Mouse (Mus musculus) left cerebral cortex, postnatal 14 days (tissue): ENCODE results near the gene Zbtb8os. TPM values are rescaled to one million over a fixed set of nuclear protein-coding genes. Genes with fewer than 3 reads are reported as not detected.
"Not testable (repeated sequence)": the region's sequence is repeated elsewhere in the genome, so short reads cannot be mapped to it uniquely, and the experiment has no call there.

Experiments
- DNase-seq, 2 experiments: peaks; one replicate each; pipeline ENCODE4 v3.0.0; 2021 to 2022; ENCODE audit warnings: low spot score in 2 of 2, mixed read lengths in 1 of 2
- intact Hi-C: fragments of 180-260 bp; cut with DNase I; formaldehyde crosslinking; loops from one replicate; pipeline ENCODE4 v1.15.1; 2025
- total RNA-seq, 2 experiments: library from RNA; stranded (reverse); gene quantifications; 2 replicates each; pipeline ENCODE4 v1.2.3; 2021

Gene Zbtb8os
- total RNA-seq, 2 experiments from 2014 or later = 22.4 to 23.5 TPM

GRCm38 (mm10) chr4:129323491-129323890 is 12.0 kb upstream of the Zbtb8os start:
- intact Hi-C loops = no loop called here
- DNase-seq = no peak

GRCm38 (mm10) chr4:129324756-129325155 is 10.7 kb upstream of the Zbtb8os start:
- intact Hi-C loops = no loop called here
- DNase-seq = no peak

- DNase-seq = no peak
- intact Hi-C loops = no loop called here
Measured at GRCm38 (mm10) chr4:129326191-129326590, 9.3 kb upstream of the Zbtb8os start.

GRCm38 (mm10) chr4:129332846-129333245 is 2.6 kb upstream of the Zbtb8os start:
- intact Hi-C loops = no loop called here
- no peak for DNase-seq

- intact Hi-C loops = loop anchor here (5.0 kb wide), 1 partner anchor 128 kb away; the partner anchor contains the start of gene Bsdc1
- DNase-seq = no peak
Measured at GRCm38 (mm10) chr4:129334677-129335215, 749 bp upstream of the Zbtb8os start.

- peak in 1 of 2 experiments; percentile 17 for DNase-seq
- intact Hi-C loops = loop anchor here (5.0 kb wide), 1 partner anchor 126 kb away; the partner anchor contains the start of gene Bsdc1
Measured at GRCm38 (mm10) chr4:129336291-129336690, 796 bp downstream of the Zbtb8os start.

- intact Hi-C loops = loop anchor here (5.0 kb wide), 1 partner anchor 123 kb away; the partner anchor contains the start of gene Bsdc1
Measured at GRCm38 (mm10) chr4:129339743-129340142, 4.2 kb downstream of the Zbtb8os start.

GRCm38 (mm10) chr4:129341888-129342287 is 6.4 kb downstream of the Zbtb8os start:
- intact Hi-C loops = no loop called here
- DNase-seq = no peak

More at GRCm38 (mm10) chr4:129339743-129340142, 4.2 kb downstream of the Zbtb8os start:
- DNase-seq = no peak

- intact Hi-C loops = no loop called here
- DNase-seq = no peak
Measured at GRCm38 (mm10) chr4:129342705-129343104, 7.2 kb downstream of the Zbtb8os start.

- DNase-seq = peak; percentile 62 to 80
- intact Hi-C loops = no loop called here
Measured at GRCm38 (mm10) chr4:129346481-129347154, 11.1 kb downstream of the Zbtb8os start.

- peak; percentile 54 to 78 for DNase-seq
- intact Hi-C loops = loop anchor here (2.0 kb wide), 1 partner anchor 106 kb away; no protein-coding TSS in a partner anchor
Measured at GRCm38 (mm10) chr4:129350644-129351043, 15.1 kb downstream of the Zbtb8os start.

GRCm38 (mm10) chr4:129351111-129351510 is 15.6 kb downstream of the Zbtb8os start:
- DNase-seq = peak; percentile 46 to 70
- intact Hi-C loops = loop anchor here (2.0 kb wide), 1 partner anchor 106 kb away; no protein-coding TSS in a partner anchor

GRCm38 (mm10) chr4:129353176-129353575 is 17.7 kb downstream of the Zbtb8os start:
- DNase-seq = no peak
- intact Hi-C loops = no loop called here

- intact Hi-C loops = no loop called here
- DNase-seq = peak in 1 of 2 experiments; percentile 30
Measured at GRCm38 (mm10) chr4:129354236-129354635, 18.7 kb downstream of the Zbtb8os start.

GRCm38 (mm10) chr4:129357613-129358163 is 22.2 kb downstream of the Zbtb8os start:
- no peak for DNase-seq
- intact Hi-C loops = no loop called here

- DNase-seq = not testable (repeated sequence)
Measured at GRCm38 (mm10) chr4:129362238-129362637, 26.7 kb downstream of the Zbtb8os start.

GRCm38 (mm10) chr4:129362771-129363170 is 27.3 kb downstream of the Zbtb8os start:
- no peak for DNase-seq
- intact Hi-C loops = no loop called here

More at GRCm38 (mm10) chr4:129362238-129362637, 26.7 kb downstream of the Zbtb8os start:
- intact Hi-C loops = not testable (repeated sequence)

- no peak for DNase-seq
- intact Hi-C loops = no loop called here
Measured at GRCm38 (mm10) chr4:129363463-129363862, 28.0 kb downstream of the Zbtb8os start.

GRCm38 (mm10) chr4:129364379-129364778 is 28.9 kb downstream of the Zbtb8os start:
- no peak for DNase-seq
- intact Hi-C loops = no loop called here

- no peak for DNase-seq
- intact Hi-C loops = no loop called here
Measured at GRCm38 (mm10) chr4:129365224-129365623, 29.7 kb downstream of the Zbtb8os start.
